Mouse (Mus musculus): ENCODE data around the gene Impg2. TPM values are rescaled to one million over a fixed set of nuclear protein-coding genes. Genes with fewer than 3 reads are reported as not detected.

Impg2 gene
- polyA plus RNA-seq, 1 experiment from 2014 or later = 0.36 TPM

DNA sequence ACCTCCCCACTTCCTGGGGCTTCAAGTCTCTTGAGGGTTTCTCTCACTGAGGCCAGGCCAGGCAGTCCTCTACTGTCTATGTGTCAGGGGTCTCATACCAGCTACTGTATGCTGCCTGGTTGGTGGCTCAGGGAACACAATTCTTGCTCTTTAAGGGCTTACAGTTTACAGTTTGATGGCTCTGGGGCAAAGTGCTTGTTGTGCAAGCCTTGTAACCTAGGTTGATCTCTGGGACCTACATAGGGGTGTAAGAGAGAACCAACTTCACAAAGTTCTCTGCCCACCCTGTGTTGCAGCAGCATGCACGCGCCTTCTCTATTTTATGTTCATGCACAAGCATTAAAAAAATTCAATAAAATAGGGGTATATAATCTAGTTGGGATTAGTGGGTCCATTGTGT, 82.9 kb downstream of the Impg2 start:
- no peak overlapping the region for H3K4me3 ChIP-seq (ENCODE audit: low read depth, low read length)
- 95% methylated on average over 2 of the region's 2 CpGs for WGBS
- no peak for ATAC-seq (ENCODE audit: low read depth)
- no peaks in the 10 kb centered on the region for H3K9me3 ChIP-seq (ENCODE audit: control insufficient read depth, low read length)
- no peak overlapping the region for H3K27ac ChIP-seq (ENCODE audit: low read depth, low read length)
- H3K36me3 ChIP-seq (ENCODE audit: control insufficient read depth, insufficient read depth, low read length) = no peaks in the 10 kb centered on the region
- H3K4me1 ChIP-seq (ENCODE audit: control insufficient read depth, insufficient read depth, low read length) = no peaks in the 10 kb centered on the region
- no peak overlapping the region for H3K4me2 ChIP-seq (ENCODE audit: low read depth, low read length)
- no peaks in the 10 kb centered on the region for H3K27me3 ChIP-seq (ENCODE audit: control insufficient read depth, insufficient read depth, low read length)
- no peak overlapping the region for H3K9ac ChIP-seq (replicated peaks; ENCODE audit: low read depth, low read length)

- Histone ChIP-seq H3K9ac (replicated peaks; ENCODE audit: low read depth, low read length) (no peak overlapping the region), H3K27ac (ENCODE audit: low read depth, low read length) (no peak overlapping the region), H3K4me1 (ENCODE audit: control insufficient read depth, insufficient read depth, low read length) (no peaks in the 10 kb centered on the region), H3K4me2 (ENCODE audit: low read depth, low read length) (no peak overlapping the region), H3K9me3 (ENCODE audit: control insufficient read depth, low read length) (no peaks in the 10 kb centered on the region), H3K27me3 (ENCODE audit: control insufficient read depth, insufficient read depth, low read length) (no peaks in the 10 kb centered on the region), H3K4me3 (ENCODE audit: low read depth, low read length) (no peak overlapping the region), H3K36me3 (ENCODE audit: control insufficient read depth, insufficient read depth, low read length) (no peaks in the 10 kb centered on the region)
- 64% methylated on average over 1 of the region's 1 CpGs for whole genome bisulfite sequencing
- no peak for ATAC-seq (ENCODE audit: low read depth)
These were observed 90.8 kb downstream of the Impg2 start for GRCm38 (mm10) chr16:56294887-56295286.

GRCm38 (mm10) chr16:56295888-56296648, 92.0 kb downstream of the Impg2 start:
- Histone ChIP-seq H3K9me3 (ENCODE audit: control insufficient read depth, low read length) (no peaks in the 10 kb centered on the region), H3K9ac (replicated peaks; ENCODE audit: low read depth, low read length) (no peak overlapping the region), H3K36me3 (ENCODE audit: control insufficient read depth, insufficient read depth, low read length) (no peaks in the 10 kb centered on the region), H3K4me3 (ENCODE audit: low read depth, low read length) (no peak overlapping the region), H3K4me1 (ENCODE audit: control insufficient read depth, insufficient read depth, low read length) (no peaks in the 10 kb centered on the region), H3K27me3 (ENCODE audit: control insufficient read depth, insufficient read depth, low read length) (no peaks in the 10 kb centered on the region), H3K27ac (ENCODE audit: low read depth, low read length) (no peak overlapping the region), H3K4me2 (ENCODE audit: low read depth, low read length) (no peak overlapping the region)
- 84% methylated on average over 3 of the region's 3 CpGs for WGBS
- ATAC-seq (ENCODE audit: low read depth) = peak; percentile 83

DNA sequence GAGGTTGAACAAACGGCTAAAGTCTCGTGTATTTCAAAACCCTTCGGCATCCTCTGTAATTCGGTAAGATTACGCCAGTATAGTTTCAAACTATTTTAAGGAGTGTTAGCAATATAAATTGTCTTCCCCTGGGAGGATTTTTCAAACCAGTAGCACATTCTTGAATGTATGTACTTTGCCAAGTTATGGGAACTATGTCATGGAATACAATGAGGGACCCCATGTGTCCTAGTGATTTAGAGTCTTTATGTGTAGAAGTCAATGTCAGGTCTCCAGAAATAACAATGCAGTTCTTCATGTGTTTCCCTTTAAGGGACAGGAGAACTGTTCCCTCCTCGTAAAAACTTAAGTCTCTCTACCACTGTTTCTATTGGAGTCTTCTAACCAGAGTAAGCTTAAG, 94.1 kb downstream of the Impg2 start:
- WGBS = 84% methylated on average over 6 of the region's 6 CpGs

GRCm38 (mm10) chr16:56298836-56299235, 94.7 kb downstream of the Impg2 start:
- no peak overlapping the region for H3K4me2 ChIP-seq (ENCODE audit: low read depth, low read length)
- no peaks in the 10 kb centered on the region for H3K9me3 ChIP-seq (ENCODE audit: control insufficient read depth, low read length)
- H3K4me1 ChIP-seq (ENCODE audit: control insufficient read depth, insufficient read depth, low read length) = no peaks in the 10 kb centered on the region
- no peaks in the 10 kb centered on the region for H3K36me3 ChIP-seq (ENCODE audit: control insufficient read depth, insufficient read depth, low read length)
- H3K9ac ChIP-seq (replicated peaks; ENCODE audit: low read depth, low read length) = no peak overlapping the region
- no peak overlapping the region for H3K27ac ChIP-seq (ENCODE audit: low read depth, low read length)
- ATAC-seq (ENCODE audit: low read depth) = no peak
- no peaks in the 10 kb centered on the region for H3K27me3 ChIP-seq (ENCODE audit: control insufficient read depth, insufficient read depth, low read length)
- WGBS = 80% methylated on average over 2 of the region's 2 CpGs
- H3K4me3 ChIP-seq (ENCODE audit: low read depth, low read length) = no peak overlapping the region

More for the DNA sequence above, 94.1 kb downstream of the Impg2 start:
- Histone ChIP-seq H3K9me3 (ENCODE audit: control insufficient read depth, low read length) (no peaks in the 10 kb centered on the region), H3K9ac (replicated peaks; ENCODE audit: low read depth, low read length) (no peak overlapping the region), H3K4me2 (ENCODE audit: low read depth, low read length) (no peak overlapping the region), H3K4me3 (ENCODE audit: low read depth, low read length) (no peak overlapping the region), H3K27ac (ENCODE audit: low read depth, low read length) (no peak overlapping the region), H3K4me1 (ENCODE audit: control insufficient read depth, insufficient read depth, low read length) (no peaks in the 10 kb centered on the region), H3K36me3 (ENCODE audit: control insufficient read depth, insufficient read depth, low read length) (no peaks in the 10 kb centered on the region), H3K27me3 (ENCODE audit: control insufficient read depth, insufficient read depth, low read length) (no peaks in the 10 kb centered on the region)
- no peak for ATAC-seq (ENCODE audit: low read depth)

DNA sequence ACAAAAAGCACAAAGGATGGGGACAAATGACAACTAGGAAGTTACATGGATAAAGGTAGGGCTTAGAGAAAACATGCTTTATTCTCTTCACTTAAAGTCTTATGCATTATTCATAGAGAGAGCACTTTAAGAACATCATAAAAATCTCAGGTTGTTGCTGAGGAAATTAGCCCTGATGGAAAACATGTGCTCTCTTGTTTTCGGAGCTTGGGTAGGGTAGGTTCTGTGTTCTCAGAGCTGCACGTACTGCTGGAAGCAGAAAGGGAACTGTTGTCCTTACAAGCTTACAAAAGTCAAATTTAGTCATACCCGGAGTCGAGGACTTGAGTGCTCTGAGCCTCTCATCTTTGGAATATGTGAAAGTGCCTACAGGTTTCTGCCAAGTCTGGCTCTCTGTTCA, 98.9 kb downstream of the Impg2 start:
- no peak overlapping the region for H3K4me3 ChIP-seq (ENCODE audit: low read depth, low read length)
- no peak overlapping the region for H3K27ac ChIP-seq (ENCODE audit: low read depth, low read length)
- H3K4me1 ChIP-seq (ENCODE audit: control insufficient read depth, insufficient read depth, low read length) = no peaks in the 10 kb centered on the region
- H3K9ac ChIP-seq (replicated peaks; ENCODE audit: low read depth, low read length) = no peak overlapping the region
- 78% methylated on average over 4 of the region's 4 CpGs for WGBS
- no peaks in the 10 kb centered on the region for H3K27me3 ChIP-seq (ENCODE audit: control insufficient read depth, insufficient read depth, low read length)
- no peaks in the 10 kb centered on the region for H3K9me3 ChIP-seq (ENCODE audit: control insufficient read depth, low read length)
- no peaks in the 10 kb centered on the region for H3K36me3 ChIP-seq (ENCODE audit: control insufficient read depth, insufficient read depth, low read length)
- ATAC-seq (ENCODE audit: low read depth) = no peak
- H3K4me2 ChIP-seq (ENCODE audit: low read depth, low read length) = no peak overlapping the region

- H3K9ac ChIP-seq (replicated peaks; ENCODE audit: low read depth, low read length) = no peak overlapping the region
- no peaks in the 10 kb centered on the region for H3K36me3 ChIP-seq (ENCODE audit: control insufficient read depth, insufficient read depth, low read length)
- no peak overlapping the region for H3K4me2 ChIP-seq (ENCODE audit: low read depth, low read length)
- no peak overlapping the region for H3K27ac ChIP-seq (ENCODE audit: low read depth, low read length)
- H3K4me1 ChIP-seq (ENCODE audit: control insufficient read depth, insufficient read depth, low read length) = no peaks in the 10 kb centered on the region
- H3K27me3 ChIP-seq (ENCODE audit: control insufficient read depth, insufficient read depth, low read length) = no peaks in the 10 kb centered on the region
- no peaks in the 10 kb centered on the region for H3K9me3 ChIP-seq (ENCODE audit: control insufficient read depth, low read length)
- ATAC-seq (ENCODE audit: low read depth) = no peak
- no peak overlapping the region for H3K4me3 ChIP-seq (ENCODE audit: low read depth, low read length)
- 82% methylated on average over 4 of the region's 4 CpGs for WGBS
These were observed 100.1 kb downstream of the Impg2 start for GRCm38 (mm10) chr16:56304167-56304566.

GRCm38 (mm10) chr16:56307575-56307974, 103.5 kb downstream of the Impg2 start:
- no peak overlapping the region for H3K9ac ChIP-seq (replicated peaks; ENCODE audit: low read depth, low read length)
- H3K27ac ChIP-seq (ENCODE audit: low read depth, low read length) = no peak overlapping the region
- H3K36me3 ChIP-seq (ENCODE audit: control insufficient read depth, insufficient read depth, low read length) = no peaks in the 10 kb centered on the region
- H3K4me2 ChIP-seq (ENCODE audit: low read depth, low read length) = no peak overlapping the region
- H3K4me3 ChIP-seq (ENCODE audit: low read depth, low read length) = no peak overlapping the region
- no peaks in the 10 kb centered on the region for H3K27me3 ChIP-seq (ENCODE audit: control insufficient read depth, insufficient read depth, low read length)
- no peak for ATAC-seq (ENCODE audit: low read depth)
- H3K4me1 ChIP-seq (ENCODE audit: control insufficient read depth, insufficient read depth, low read length) = no peaks in the 10 kb centered on the region
- H3K9me3 ChIP-seq (ENCODE audit: control insufficient read depth, low read length) = no peaks in the 10 kb centered on the region
- 82% methylated on average over 4 of the region's 4 CpGs for WGBS

- no peaks in the 10 kb centered on the region for H3K27me3 ChIP-seq (ENCODE audit: control insufficient read depth, insufficient read depth, low read length)
- H3K9ac ChIP-seq (replicated peaks; ENCODE audit: low read depth, low read length) = no peak overlapping the region
- no peaks in the 10 kb centered on the region for H3K4me1 ChIP-seq (ENCODE audit: control insufficient read depth, insufficient read depth, low read length)
- H3K36me3 ChIP-seq (ENCODE audit: control insufficient read depth, insufficient read depth, low read length) = no peaks in the 10 kb centered on the region
- no peak overlapping the region for H3K27ac ChIP-seq (ENCODE audit: low read depth, low read length)
- no peaks in the 10 kb centered on the region for H3K9me3 ChIP-seq (ENCODE audit: control insufficient read depth, low read length)
- no peak overlapping the region for H3K4me2 ChIP-seq (ENCODE audit: low read depth, low read length)
- no peak for ATAC-seq (ENCODE audit: low read depth)
- H3K4me3 ChIP-seq (ENCODE audit: low read depth, low read length) = no peak overlapping the region
These were observed 107.2 kb downstream of the Impg2 start for GRCm38 (mm10) chr16:56311291-56311690.

All from neural tube, embryonic 14.5 days (tissue).